Mouse (Mus musculus) cerebellum, adult 2 months (tissue): ENCODE measurements at regions not wholly inside any gene's neighbourhood (a gene's known extent, or its start where the extent isn't known, plus 50 kb on each side); places are given as distances from the start of the nearest gene placed in this dataset.

Source experiments
- DNase-seq, 2 experiments: peaks; one replicate each; pipeline ENCODE4 v3.0.0; 2021
- H3K27ac ChIP-seq: fragments of 200-500 bp; 2 replicates; pipeline ENCODE4 v1.5.1; 2012; ENCODE audit warnings: low read length, control low read depth, inconsistent platforms; ENCODE audit not compliant: insufficient read depth
- H3K27me3 ChIP-seq: fragments of 200-500 bp; 2 replicates; pipeline ENCODE4 v1.6.1; 2012; ENCODE audit warnings: inconsistent platforms, mild to moderate bottlenecking, low read length, moderate library complexity; ENCODE audit not compliant: control insufficient read depth, insufficient read depth
- H3K4me1 ChIP-seq: fragments of 200-500 bp; 2 replicates; pipeline ENCODE4 v1.6.1; 2011; ENCODE audit warnings: low read length; ENCODE audit not compliant: control insufficient read depth, insufficient read depth
- H3K4me3 ChIP-seq: fragments of 200-500 bp; replicated peaks from 2 replicates; pipeline ENCODE3; 2011; ENCODE audit warnings: mild to moderate bottlenecking, low read depth, low read length, control low read depth; ENCODE audit not compliant: insufficient read depth
- CTCF ChIP-seq: fragments of 200-500 bp; IDR thresholded peaks from 2 replicates; pipeline ENCODE4 v1.5.1; 2011; ENCODE audit warnings: low read depth, mild to moderate bottlenecking, control low read depth, low read length, moderate library complexity, borderline replicate concordance; ENCODE audit not compliant: insufficient read depth
- POLR2A ChIP-seq: fragments of 200-500 bp; IDR thresholded peaks from 2 replicates; pipeline ENCODE4 v1.6.1; 2011; ENCODE audit warnings: low read length, control low read depth, borderline replicate concordance; ENCODE audit not compliant: insufficient read depth
- WGBS: fragments of 180-500 bp; shearing (Covaris S2); methylation state at CpG from one replicate; pipeline ENCODE4 v1.1.7; 2018; 5-methylcytosine and 5-hydroxymethylcytosine counted together

GRCm38 (mm10) chr1:97479921-97480320 lies 182.0 kb downstream of the D1Ertd622e start:
- no peak overlapping the region for H3K4me3 ChIP-seq
- TF ChIP-seq POLR2A, result no peak
- no peak for TF ChIP-seq CTCF
- no peak for DNase-seq
- no peak overlapping the region for H3K27ac ChIP-seq
- no peaks in the 10 kb centered on the region for H3K4me1 ChIP-seq
- no peaks in the 10 kb centered on the region for H3K27me3 ChIP-seq
- 46% methylated on average over 2 of the region's 2 CpGs for WGBS
